Mouse (Mus musculus): ENCODE results near the gene Fra10ac1.

- TF ChIP-seq CHD2 (IDR thresholded peaks at IDR 0.05; ENCODE audit: low read depth, low read length) (no peak), HCFC1 (IDR thresholded peaks at IDR 0.05; ENCODE audit: borderline replicate concordance, insufficient read depth, low read length) (no peak), MAFK (IDR thresholded peaks at IDR 0.05; ENCODE audit: insufficient read depth, low read depth, low read length) (peak; percentile 49; the same call in 1 of the 2 replicates), ZC3H11A (IDR thresholded peaks at IDR 0.05; ENCODE audit: borderline replicate concordance, low read depth, low read length) (no peak), ZNF384 (IDR thresholded peaks at IDR 0.05; ENCODE audit: low read depth, low read length) (no peak)
Measured at GRCm38 (mm10) chr19:38186631-38187344, 37.2 kb downstream of the Fra10ac1 start.
